Mouse (Mus musculus): ENCODE measurements around the gene Vmn2r22.
"Not testable (repeated sequence)": the region's sequence is repeated elsewhere in the genome, so short reads cannot be mapped to it uniquely, and the experiment has no call there.

Vmn2r22 gene

DNA sequence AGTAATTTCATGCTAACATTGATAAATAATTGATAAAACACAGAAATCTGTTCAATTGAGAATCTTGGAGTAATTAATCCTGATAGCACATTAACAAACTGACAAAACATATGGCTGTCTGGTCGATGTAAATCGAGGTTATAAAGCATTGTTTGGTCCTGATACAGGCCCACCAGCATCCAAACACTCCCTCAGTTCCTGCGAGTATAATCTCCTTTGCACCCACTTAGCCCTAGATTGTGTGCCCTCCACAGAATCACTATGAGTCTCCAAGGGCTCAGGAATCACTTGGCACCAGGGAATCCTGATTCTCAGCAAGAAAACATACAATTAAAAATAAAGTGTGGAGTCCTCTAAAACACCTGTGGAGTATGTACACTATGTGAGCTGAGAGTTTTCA lies at the start of gene Vmn2r22:
Gene Vmn2r22, minus strand, starts transcription at position 101 of the 400 bp plus-strand sequence.
- DNase-seq, result not testable (repeated sequence)

DNA sequence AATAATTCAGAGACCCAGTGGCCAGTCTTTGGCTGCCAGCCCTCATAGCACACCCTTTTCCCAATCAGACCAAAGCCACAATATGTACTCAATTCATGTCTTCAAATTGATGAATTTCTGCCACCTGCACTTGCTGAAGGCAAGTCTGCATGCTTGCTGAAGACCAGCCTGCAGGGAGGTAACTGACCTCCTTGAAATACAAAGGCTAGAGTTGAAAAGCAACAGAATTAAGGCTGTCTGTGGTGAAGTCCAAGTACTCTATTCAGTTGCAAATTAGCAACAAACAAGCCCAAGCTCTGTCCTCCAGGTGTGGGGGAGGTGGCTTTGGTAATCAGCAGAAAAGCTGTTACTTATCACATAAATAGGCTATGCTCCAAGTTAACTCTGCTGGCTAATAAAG lies 46.7 kb upstream of the Vmn2r22 start:
- DNase-seq, result no peak

DNA sequence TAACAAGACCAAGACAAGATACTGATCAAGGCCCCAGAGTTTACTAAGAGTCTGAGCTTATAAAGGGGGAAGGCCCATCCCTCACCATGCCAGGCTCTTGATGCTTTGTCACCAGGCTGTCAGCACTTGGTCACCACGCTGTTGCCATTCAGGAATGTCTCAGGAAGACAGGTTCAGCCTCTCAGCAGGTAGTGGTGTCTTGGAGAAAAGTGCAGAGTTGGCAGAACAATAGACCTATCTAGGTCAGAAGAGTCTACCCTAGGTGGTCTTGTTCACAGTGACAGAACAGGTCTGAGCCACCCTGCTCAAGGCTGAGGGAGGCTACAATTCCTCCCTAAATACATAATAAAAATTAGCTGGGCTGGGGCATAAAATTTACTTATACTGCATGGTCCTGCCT lies 46.1 kb upstream of the Vmn2r22 start:
- not testable (repeated sequence) for DNase-seq

DNA sequence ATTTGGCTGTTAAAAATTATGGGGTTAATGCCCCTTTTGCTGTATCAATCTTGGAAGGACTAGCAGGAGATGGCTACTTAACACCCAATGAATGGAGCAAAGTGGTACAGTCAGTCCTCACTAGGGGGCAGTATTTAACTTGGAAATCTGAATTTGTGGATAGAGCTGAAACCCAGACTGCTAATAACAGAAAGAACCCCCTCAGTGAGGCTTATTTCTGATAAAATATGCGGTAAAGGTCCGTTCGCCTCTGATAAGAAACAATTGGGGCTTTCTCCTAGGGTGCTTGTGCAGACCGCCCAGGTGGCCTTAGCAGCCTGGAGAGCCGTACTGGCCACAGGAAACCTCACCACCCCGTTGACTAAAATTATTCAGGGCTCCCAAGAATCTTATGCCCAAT lies 6.5 kb upstream of the Vmn2r22 start:
- no peak for DNase-seq

DNA sequence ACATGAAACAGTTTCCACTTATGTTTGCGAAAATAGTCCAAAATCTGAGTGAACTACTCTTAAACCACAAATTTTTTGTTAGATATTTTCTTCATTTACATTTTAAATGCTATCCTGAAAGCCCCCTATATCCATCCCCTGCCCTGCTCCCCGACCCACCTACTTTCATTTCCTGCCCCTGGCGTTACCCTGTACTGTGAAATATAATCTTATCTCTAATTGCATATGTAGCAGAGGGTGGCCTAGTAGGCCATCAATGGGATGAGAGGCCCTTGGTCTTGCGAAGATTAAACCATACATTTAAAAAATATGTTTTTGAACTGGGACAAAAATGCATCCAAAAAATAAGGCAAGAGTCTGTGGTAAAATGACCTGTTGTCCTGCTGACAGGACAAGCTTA lies 11.1 kb downstream of the Vmn2r22 start:
- not testable (repeated sequence) for DNase-seq

DNA sequence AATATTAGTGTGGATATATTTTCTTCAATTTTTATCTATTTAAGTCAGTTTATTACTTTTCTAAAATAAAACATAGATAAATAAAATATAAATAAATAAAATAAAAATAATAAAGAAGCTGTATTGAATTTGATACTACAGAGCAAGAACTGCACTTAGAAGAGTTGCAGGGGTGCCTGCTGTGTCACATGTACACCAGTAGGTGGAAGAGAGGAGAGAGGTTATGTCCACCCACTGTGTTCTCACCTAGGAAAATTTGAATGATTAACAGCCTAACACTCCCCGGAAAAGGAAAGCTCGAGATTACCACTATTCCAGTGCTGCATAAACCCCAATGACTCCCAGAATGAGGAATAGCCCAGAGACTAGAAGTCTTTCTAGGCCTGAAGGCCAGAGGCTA lies 26.7 kb downstream of the Vmn2r22 start:
- not testable (repeated sequence) for DNase-seq

DNA sequence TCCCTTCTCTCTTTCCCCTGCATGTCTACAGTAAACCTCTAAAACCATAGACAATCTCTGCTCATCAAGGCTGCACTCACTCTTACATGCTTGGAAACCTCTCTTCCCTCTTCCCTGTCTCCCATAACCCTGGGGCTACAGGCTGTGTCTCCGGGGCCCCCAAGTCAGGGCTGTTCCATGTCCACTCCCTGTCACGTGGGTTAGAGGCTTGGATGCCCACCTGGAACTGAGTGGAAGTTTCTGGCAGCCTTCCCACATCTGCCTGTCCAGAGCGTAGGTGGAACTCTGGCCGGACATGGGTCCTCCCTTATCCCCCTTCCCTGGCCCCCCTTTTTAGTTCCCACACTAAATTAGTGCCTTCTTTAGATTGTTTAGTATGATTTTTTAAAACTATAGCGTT lies 62.2 kb downstream of the Vmn2r22 start:
- not testable (repeated sequence) for DNase-seq

DNA sequence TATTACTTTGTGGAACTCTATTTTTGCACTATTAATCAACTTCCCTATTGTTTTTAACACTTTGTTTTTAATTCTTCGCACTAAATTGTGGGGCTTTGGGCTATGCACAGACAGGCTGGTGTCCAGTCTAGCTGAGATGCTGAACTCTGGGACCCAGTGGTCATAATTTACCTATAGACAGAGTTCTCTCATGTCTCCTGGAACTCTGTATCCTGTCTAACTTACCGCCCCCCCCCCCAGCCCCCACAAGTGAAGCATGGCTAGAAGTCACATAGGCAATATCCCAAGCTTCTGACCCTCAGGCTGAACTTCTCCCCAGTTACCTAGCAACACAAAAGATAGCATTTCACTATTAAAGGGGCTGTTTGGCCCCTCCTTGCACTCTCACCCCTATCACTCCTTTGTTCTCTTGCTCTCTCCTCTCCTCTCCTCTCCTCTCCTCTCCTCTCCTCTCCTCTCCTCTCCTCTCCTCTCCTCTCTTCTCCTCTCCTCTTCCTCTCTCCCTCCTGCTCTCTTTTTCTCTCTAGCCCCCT lies 62.7 kb downstream of the Vmn2r22 start:
- DNase-seq, result not testable (repeated sequence)

DNA sequence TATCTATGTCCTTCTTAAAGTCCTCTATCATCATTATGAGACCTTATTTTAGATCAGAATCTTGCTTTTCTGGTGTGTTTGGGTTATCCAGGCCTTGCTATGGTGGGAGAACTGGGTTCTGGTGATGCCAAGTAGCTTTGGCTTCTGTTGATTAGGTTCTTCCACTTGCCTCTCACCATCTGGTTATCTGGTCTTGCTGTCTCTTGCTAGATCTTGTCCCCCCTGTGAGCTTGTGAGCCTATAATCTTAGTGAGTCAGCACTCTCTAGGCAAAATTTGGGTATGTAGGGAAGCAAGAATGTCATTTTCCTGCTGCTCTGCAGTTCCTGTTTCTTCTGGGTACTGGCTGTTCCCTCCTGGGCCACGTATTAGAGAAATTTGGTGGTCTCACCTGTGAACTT lies 66.5 kb downstream of the Vmn2r22 start:
- not testable (repeated sequence) for DNase-seq

DNA sequence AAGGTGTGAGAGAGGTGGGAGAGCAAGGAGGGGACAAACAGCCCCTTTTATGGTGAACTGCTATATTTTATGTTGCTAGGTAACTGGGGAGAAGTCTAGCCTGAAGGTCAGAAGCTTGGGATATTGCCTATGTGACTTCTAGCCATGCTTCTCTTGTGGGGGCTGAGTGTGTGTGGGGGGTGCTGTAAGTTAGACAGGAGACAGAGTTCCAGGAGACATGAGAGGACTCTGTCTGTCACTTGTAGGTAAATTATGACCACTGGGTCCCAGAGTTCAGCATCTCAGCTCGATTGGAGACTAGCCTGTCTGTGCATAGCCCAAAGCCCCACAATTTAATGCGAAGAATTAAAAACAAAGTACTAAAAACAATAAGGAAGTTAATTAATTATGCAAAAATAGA lies 75.8 kb downstream of the Vmn2r22 start:
- DNase-seq, result not testable (repeated sequence)

All from cerebellum, adult 9-11 months (tissue).